Mouse (Mus musculus) E14TG2a.4 (cell line): ENCODE results near the gene Prph.

Experiments used
- CTCF ChIP-seq: conservative IDR thresholded peaks from 2 replicates; pipeline ENCODE4 v1.5.1; 2014; ENCODE audit warnings: low read length
- NANOG ChIP-seq: IDR thresholded peaks from 2 replicates; pipeline ENCODE4 v1.6.1; 2014; ENCODE audit warnings: borderline replicate concordance, low read length, mixed read lengths

DNA sequence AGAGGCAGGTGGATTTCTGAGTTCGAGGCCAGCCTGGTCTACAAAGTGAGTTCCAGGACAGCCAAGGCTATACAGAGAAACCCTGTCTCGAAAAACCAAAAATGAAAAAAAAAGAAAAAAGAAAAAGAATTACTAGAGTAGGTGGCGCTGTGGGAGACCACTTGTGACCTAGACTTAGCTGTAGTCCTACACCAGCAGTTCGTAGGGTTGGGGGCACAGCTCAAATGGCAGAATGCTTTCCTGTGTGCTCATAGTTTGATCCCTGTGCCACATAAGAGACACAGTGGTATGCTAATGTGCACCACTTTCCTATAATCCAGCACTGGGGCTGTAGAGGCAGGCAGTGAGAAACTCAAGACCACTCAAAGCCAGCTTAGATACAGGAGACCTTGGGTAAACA is 15.7 kb upstream of the Prph start:
- TF ChIP-seq CTCF, result no peak
- no peak for TF ChIP-seq NANOG
